Mouse (Mus musculus) spleen, postnatal 10 days (tissue): ENCODE results near the gene Bcl2l10.

Experiments
- DNase-seq, 2 experiments: peaks; one replicate each; pipeline ENCODE4 v3.0.0; 2021 to 2022; ENCODE audit warnings: low spot score in 2 of 2

Gene Bcl2l10

DNA sequence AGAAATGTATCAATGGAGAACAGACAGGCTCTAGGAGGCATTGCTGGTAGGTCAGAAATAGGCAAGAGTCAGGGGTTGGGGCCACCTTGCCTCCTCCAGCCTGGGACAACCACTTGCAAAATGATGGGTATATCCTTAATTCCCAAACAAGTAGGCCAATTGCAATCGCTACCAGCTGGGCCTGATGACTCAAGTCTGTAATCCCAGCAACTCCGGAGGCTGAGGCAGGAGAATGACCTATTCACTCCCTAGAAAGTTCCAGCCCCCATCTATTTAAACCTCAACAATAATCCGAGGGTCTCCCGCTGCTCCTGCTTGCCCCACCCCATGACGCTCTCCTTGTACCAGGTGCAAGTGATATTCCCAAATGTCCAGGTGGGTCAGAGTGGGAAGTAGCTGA, at the start of gene Bcl2l10:
TSS of gene Bcl2l10 (plus strand) at position 301 of the 400 bp plus-strand sequence.
- DNase-seq, result no peak

DNA sequence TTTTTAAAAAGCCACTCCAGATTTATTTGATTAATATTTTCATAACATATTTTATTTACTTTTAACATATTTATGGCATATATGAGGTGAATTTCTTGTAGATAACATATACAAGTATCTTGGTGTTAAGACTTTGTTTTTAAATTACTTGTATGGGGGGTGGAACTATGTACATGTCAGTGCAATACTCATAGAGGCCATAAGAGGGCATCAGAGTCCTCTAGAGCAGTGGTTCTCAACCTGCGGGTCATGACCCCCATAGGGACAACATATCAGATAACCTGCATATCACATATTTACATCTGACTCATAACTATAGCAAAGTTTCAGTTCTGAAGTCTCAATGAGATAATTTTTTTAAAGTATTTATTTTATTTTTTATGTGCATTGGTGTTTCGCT, 48.2 kb upstream of the Bcl2l10 start:
- no peak for DNase-seq

GRCm38 (mm10) chr9:75303033-75303432, 44.5 kb upstream of the Bcl2l10 start:
- DNase-seq, result no peak

DNA sequence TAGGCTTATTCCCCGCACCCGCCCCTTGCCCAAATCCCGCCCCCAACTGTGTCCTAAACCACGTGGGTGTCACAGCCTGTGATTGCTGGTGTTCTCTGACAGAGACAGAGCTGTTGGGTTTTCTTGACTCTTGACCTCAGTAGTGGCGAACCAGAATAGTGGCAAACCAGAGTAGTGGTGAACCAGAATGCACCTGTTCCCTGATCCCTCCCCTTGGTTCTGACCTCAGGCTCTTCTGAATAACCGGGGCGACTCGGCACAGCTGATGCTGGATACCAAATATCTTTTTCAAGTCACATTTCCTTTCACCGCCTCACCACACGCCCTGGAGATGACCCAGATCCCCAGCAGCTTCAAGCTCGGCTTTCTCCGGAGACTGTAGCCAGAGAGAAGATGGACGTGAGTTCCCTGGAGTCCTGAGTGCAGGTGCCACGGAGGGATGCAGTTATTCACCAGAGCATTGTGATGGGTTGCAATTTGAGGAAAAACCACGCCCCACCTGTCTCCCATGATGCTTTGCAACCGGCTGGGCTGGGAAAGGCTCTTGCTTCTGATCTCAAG, 43.8 kb upstream of the Bcl2l10 start:
- DNase-seq, result no peak

GRCm38 (mm10) chr9:75304286-75304685, 43.3 kb upstream of the Bcl2l10 start:
- DNase-seq, result no peak

DNA sequence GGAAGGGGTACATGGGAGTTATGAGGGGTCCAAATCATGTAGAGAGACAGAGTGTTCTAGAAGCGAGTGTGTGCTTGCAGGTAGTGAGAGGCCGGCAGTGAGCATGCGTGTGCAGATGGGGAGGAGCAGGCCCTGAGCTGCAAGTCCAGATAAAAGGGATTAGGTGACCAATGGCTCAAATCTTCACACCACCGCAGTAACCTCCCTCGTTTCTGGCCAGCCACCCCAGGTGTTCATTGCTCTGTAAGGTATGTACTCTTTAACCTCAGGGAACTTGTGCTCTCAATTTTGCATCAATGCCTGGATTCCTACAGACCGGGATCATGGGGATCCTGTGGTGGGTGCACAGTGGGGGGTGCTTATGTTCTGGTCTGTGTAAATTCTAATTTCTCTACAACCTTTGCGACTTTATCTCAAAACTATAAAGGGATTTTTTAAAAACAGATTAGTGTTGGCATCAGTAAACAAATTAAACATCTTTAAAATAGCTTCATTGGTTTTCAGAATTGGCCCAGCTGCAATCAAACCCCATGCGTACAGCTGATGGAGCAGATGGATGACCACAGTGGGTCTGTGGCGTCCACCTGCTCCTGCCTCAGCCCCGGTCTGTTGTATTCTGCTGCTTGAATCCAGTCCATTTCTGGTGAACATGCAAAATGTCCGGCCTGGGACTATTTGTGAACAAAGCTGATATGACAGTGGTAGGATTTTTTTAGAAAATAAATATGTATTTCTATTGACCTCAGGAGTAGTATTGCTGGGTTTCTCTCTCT, 41.2 kb upstream of the Bcl2l10 start, which contains the start of gene Gnb5:
TSS of gene Gnb5 (plus strand) at position 163 of the 773 bp plus-strand sequence.
- DNase-seq, result no peak

GRCm38 (mm10) chr9:75307015-75307414, 40.5 kb upstream of the Bcl2l10 start:
- no peak for DNase-seq

DNA sequence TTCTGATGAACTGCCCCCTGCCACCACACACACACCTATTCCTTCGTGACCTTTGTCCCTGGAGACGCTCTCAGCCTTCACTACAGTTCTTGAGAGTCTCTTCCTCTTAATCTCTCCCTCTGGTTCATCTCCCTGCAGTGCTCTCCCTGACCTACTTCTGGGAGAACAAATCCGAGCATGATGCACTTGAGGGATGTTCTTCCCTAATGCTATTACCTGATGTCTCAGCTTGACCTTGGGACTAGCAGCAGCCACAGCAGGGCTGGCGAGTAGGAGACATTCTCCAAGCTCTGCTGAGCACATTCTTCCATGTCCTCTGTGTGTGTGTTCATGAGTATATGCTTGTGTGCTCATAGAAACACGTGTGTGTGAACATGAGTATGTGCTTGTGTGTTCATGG, 38.9 kb upstream of the Bcl2l10 start:
- DNase-seq, result no peak

GRCm38 (mm10) chr9:75312008-75312407, 35.5 kb upstream of the Bcl2l10 start:
- peak; percentile 63 to 82 for DNase-seq

- DNase-seq, result no peak
Observed at GRCm38 (mm10) chr9:75313138-75313831, 34.3 kb upstream of the Bcl2l10 start.

- DNase-seq, result peak; percentile 29 to 72
Observed at GRCm38 (mm10) chr9:75313832-75314516, 33.6 kb upstream of the Bcl2l10 start.

GRCm38 (mm10) chr9:75314517-75315105, 32.9 kb upstream of the Bcl2l10 start:
- no peak for DNase-seq

DNA sequence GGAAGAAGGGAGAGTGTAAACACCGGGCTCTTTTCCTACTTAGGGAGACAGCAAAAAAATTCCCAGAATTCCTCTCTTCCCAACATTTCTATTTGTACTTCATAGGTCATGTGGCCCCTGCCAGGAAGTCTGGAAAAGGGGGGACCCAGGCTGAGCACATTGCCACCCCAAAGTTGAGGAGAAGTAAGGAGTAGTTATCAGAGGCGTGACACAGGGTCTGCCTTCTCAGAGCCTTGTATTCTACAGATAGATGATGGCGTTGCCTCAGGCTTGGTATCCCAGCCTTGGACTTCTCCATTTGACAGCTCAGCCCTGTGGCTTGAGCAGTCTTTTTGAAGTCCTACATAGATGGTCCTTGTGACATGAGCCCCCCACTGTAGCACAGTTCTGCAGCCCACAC, 32.3 kb upstream of the Bcl2l10 start:
- DNase-seq, result no peak

DNA sequence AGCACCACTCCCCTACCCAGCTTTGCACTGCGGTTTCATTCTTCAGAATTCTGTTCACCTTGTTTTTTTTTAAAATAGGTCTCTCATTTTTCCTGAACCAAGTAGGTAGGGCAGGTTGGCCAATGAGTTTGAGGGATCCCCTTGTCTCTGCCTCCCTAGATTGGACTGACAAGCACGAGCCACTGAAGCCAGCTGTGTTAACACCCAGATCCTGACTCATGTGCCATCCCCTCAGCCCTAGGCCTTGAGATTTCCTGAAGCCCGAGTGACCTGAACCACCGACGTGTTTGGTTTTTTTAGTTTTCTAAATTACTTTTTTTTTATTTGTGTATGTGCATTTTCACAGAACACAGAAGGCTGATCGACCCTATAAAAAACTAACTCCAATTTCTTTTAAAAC, 30.8 kb upstream of the Bcl2l10 start:
- DNase-seq, result no peak

- DNase-seq, result no peak
Observed at GRCm38 (mm10) chr9:75318196-75318595, 29.4 kb upstream of the Bcl2l10 start.

DNA sequence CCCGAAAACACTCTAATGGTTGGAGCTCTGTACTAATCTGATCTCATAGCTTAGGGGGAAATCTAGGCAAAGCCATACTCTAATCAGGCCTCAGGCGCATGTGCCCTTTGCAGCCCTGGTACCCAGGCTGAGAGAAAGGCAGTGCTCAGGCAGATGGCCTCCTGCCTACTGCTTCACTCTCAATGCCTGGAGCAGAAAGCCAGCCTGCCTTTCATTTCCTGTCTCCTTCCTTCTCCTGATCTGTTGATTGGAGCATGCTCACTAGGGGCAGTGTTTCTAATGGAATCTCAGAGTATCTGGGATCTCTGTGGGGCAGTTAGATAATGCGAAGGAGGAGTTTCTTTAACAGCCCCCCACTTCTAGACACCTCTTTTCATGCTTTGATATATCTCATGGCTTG, 28.2 kb upstream of the Bcl2l10 start:
- DNase-seq, result no peak

DNA sequence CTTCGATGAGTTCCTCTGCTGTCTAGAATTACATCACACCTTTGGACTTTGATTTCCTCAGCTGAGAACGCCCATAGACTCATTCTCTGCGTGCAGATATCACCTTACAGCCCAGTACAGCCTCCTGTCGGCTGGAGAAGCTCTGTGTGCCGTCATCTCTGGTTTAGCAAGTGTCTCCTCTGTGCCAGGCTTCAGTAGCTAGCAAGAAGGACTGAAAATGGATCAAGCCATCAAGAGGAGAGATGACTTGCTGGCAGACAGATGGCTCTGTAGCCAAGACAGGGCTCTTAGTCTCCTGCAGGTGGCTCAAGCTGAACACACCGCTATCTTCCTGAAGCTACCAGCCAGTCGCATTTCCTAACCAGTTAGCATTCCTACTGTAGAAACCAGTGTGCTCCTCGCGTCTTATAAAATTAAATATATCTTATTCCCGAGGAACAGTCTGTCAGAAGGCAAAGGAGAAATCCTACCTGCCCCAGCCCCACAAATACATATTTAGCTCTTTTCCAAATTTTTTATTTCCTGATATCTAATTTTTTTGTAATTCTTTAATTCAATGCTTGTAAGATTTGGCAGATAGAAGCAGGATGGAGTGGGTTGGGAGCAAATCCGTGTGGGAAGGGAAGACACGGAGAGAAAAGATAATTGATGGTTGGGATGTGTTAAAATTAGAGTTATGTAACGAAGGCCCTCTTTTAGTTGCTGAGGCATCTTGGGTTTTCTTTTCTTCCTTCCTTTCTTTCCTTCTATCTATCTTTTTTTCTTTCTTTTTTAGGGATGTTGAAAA, 25.3 kb upstream of the Bcl2l10 start:
- DNase-seq, result no peak

GRCm38 (mm10) chr9:75328047-75328446, 19.5 kb upstream of the Bcl2l10 start:
- no peak for DNase-seq

- DNase-seq, result no peak
Observed at GRCm38 (mm10) chr9:75330821-75331220, 16.7 kb upstream of the Bcl2l10 start.

DNA sequence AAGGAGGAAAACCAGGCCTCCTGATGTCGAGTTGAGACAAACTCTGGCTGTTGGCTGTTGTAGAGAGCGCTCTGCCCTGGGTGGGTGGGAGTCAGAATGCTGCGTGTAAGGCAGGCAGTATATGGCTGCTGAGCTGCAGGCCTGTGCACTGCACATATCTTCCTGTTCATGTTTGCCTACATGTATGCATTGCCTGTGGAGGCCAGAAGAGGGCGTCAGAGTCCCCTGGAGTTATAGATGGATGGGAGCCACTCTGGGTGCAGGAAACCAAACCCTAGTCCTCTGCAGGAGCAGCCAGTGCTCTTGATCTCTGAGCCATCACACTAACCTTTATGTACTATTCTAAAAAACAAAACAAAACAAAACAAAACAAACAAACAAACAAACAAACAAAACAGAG, 13.1 kb upstream of the Bcl2l10 start:
- DNase-seq, result no peak

- no peak for DNase-seq
Observed at GRCm38 (mm10) chr9:75338016-75338415, 9.5 kb upstream of the Bcl2l10 start.
